Mouse (Mus musculus): ENCODE measurements at regions not wholly inside any gene's neighbourhood (a gene's known extent, or its start where the extent isn't known, plus 50 kb on each side); places are given as distances from the start of the nearest gene placed in this dataset.

DNA sequence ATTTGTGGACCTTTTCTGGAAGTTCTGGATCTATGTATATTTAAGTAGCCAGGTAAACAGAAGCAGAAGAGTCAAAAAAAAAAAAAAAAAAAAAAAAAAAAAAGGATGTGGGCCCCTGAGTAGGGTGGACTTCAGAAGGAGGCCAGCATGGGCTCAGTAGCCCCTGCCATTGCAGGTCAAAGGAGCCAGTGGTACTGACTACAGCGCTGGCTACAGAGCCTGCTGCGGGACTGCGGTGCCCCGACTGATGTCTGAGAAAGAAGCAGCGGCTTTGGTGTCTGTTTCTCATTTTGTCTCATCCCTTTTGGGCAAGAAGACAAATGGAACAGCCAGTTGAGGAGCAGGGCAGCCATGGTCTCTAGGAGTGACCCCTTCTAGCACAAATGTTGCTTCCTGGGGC is 134.9 kb downstream of the Gm4791 start:
- no peaks in the 10 kb centered on the region for H3K36me3 ChIP-seq (ENCODE audit: control insufficient read depth, insufficient read depth)
- no peaks in the 10 kb centered on the region for H3K79me3 ChIP-seq (ENCODE audit: low read depth)
- no peak for TF ChIP-seq CTCF (IDR thresholded peaks at IDR 0.05; ENCODE audit: control insufficient read depth, insufficient read depth, insufficient read length)
- TF ChIP-seq MYOD1 (IDR thresholded peaks at IDR 0.05; ENCODE audit: control insufficient read depth, insufficient read length, low read depth): no peak
- TF ChIP-seq CEBPB (IDR thresholded peaks at IDR 0.05; ENCODE audit: low read depth): no peak
- TF ChIP-seq FOSL1 (IDR thresholded peaks at IDR 0.05; ENCODE audit: insufficient read depth, low read length, poor library complexity, severe bottlenecking): no peak
- TF ChIP-seq MAX (IDR thresholded peaks at IDR 0.05): no peak
- H3K27me3 ChIP-seq (ENCODE audit: control insufficient read depth, insufficient read depth, insufficient read length): peaks cover 3% of the 10 kb centered on the region
- H3K79me2 ChIP-seq (ENCODE audit: control insufficient read depth, insufficient read depth): no peaks in the 10 kb centered on the region
- no peak overlapping the region for H3K4me3 ChIP-seq (ENCODE audit: insufficient read depth, poor library complexity, severe bottlenecking)
- no peak overlapping the region for H3ac ChIP-seq (ENCODE audit: control insufficient read depth, insufficient read length, low read depth)

DNA sequence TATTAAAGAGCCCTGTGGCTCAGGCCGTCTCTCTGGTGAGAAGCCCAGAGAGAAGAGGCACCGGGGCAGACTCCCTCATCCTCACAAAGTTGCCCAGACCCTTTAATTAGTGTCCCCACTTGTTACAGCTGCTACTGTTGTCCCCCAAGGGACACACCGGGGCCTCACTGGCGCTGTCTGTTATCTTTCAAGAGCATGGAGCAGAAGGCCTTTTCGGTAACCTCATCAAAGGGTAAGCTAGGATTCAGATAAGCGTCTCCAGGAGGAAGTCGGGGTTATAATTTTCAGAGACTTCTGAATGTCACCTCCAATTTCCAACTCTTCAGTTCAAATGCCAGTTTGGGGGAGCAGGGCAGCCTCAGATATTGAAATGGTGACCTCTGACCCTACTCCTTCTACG is 135.3 kb downstream of the Gm4791 start:
- no peak for TF ChIP-seq MYOG (IDR thresholded peaks at IDR 0.05; ENCODE audit: control insufficient read depth, extremely low read depth, insufficient read length)
- TF ChIP-seq FOSL1 (IDR thresholded peaks at IDR 0.05; ENCODE audit: insufficient read depth, low read length, poor library complexity, severe bottlenecking): no peak
- no peak for TF ChIP-seq MAX (IDR thresholded peaks at IDR 0.05)
- TF ChIP-seq CTCF (IDR thresholded peaks at IDR 0.05; ENCODE audit: control insufficient read depth, insufficient read depth, insufficient read length): no peak
- TF ChIP-seq CEBPB (IDR thresholded peaks at IDR 0.05; ENCODE audit: low read depth): no peak
- Histone ChIP-seq H3K4me3 (ENCODE audit: insufficient read depth, poor library complexity, severe bottlenecking) (no peak overlapping the region), H3ac (ENCODE audit: control insufficient read depth, insufficient read length, low read depth) (no peak overlapping the region), H3K27me3 (ENCODE audit: control insufficient read depth, insufficient read depth, insufficient read length) (peaks cover 3% of the 10 kb centered on the region), H3K79me2 (ENCODE audit: control insufficient read depth, insufficient read depth) (no peaks in the 10 kb centered on the region), H3K79me3 (ENCODE audit: low read depth) (no peaks in the 10 kb centered on the region), H3K36me3 (ENCODE audit: control insufficient read depth, insufficient read depth) (no peaks in the 10 kb centered on the region)

DNA sequence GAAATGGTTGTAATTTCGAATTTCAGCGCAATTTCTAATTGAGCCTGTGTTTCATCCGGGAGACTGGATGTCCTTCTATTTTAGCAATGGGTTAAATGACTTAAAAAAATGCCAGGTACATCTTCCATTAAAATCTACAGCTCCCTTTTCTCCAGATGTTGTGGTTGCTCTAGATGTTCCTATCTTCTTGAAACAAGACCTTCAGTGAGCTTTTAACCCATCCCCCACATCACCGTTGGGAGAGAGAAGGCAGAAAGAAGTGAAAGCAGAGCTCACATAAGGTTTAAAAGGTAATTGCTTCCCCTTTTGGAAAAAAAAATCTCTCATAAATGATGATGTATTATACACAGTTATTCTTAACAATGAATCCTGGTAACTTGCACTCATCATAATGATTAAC is 135.9 kb downstream of the Gm4791 start:
- H3K79me3 ChIP-seq (ENCODE audit: low read depth): no peaks in the 10 kb centered on the region
- H3K4me3 ChIP-seq (ENCODE audit: insufficient read depth, poor library complexity, severe bottlenecking): no peak overlapping the region
- H3K27me3 ChIP-seq (ENCODE audit: control insufficient read depth, insufficient read depth, insufficient read length): peaks cover 3% of the 10 kb centered on the region
- no peaks in the 10 kb centered on the region for H3K79me2 ChIP-seq (ENCODE audit: control insufficient read depth, insufficient read depth)
- no peaks in the 10 kb centered on the region for H3K36me3 ChIP-seq (ENCODE audit: control insufficient read depth, insufficient read depth)
- no peak overlapping the region for H3ac ChIP-seq (ENCODE audit: control insufficient read depth, insufficient read length, low read depth)
- no peak for TF ChIP-seq CTCF (IDR thresholded peaks at IDR 0.05; ENCODE audit: control insufficient read depth, insufficient read depth, insufficient read length)
- no peak for TF ChIP-seq MYOD1 (IDR thresholded peaks at IDR 0.05; ENCODE audit: control insufficient read depth, insufficient read length, low read depth)
- no peak for TF ChIP-seq USF1 (IDR thresholded peaks at IDR 0.05; ENCODE audit: low read depth)
- no peak for TF ChIP-seq MAX (IDR thresholded peaks at IDR 0.05)
- no peak for TF ChIP-seq MYOG (IDR thresholded peaks at IDR 0.05; ENCODE audit: control insufficient read depth, extremely low read depth, insufficient read length)
- TF ChIP-seq FOSL1 (IDR thresholded peaks at IDR 0.05; ENCODE audit: insufficient read depth, low read length, poor library complexity, severe bottlenecking): no peak
- TF ChIP-seq CEBPB (IDR thresholded peaks at IDR 0.05; ENCODE audit: low read depth): no peak

DNA sequence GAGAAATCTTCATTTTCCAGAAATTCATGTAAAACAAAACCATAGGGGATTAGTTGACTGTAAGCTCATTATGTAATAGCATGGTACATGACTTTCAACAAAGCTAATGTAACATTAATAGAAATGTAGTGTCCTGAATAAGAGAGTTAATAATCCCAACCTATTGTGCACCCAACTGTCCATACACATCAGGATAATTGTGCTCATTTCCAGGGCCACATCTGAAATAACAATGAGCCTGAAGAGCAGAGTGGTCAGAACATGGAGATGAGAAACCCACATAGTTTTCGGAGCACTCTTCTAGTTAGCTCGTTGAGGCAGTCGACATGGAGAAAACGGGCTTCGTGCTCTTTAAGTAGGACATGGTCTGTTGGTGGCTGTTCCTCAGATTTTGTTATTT is 138.1 kb downstream of the Gm4791 start:
- Histone ChIP-seq H3K79me3 (ENCODE audit: low read depth) (no peaks in the 10 kb centered on the region), H3K36me3 (ENCODE audit: control insufficient read depth, insufficient read depth) (no peaks in the 10 kb centered on the region), H3K27me3 (ENCODE audit: control insufficient read depth, insufficient read depth, insufficient read length) (peaks cover 3% of the 10 kb centered on the region), H3K4me3 (ENCODE audit: insufficient read depth, poor library complexity, severe bottlenecking) (no peak overlapping the region), H3K79me2 (ENCODE audit: control insufficient read depth, insufficient read depth) (no peaks in the 10 kb centered on the region), H3ac (ENCODE audit: control insufficient read depth, insufficient read length, low read depth) (no peak overlapping the region)
- TF ChIP-seq MYOG (IDR thresholded peaks at IDR 0.05; ENCODE audit: control insufficient read depth, extremely low read depth, insufficient read length): no peak
- no peak for TF ChIP-seq MAX (IDR thresholded peaks at IDR 0.05)
- no peak for TF ChIP-seq CEBPB (IDR thresholded peaks at IDR 0.05; ENCODE audit: low read depth)
- no peak for TF ChIP-seq MYOD1 (IDR thresholded peaks at IDR 0.05; ENCODE audit: control insufficient read depth, insufficient read length, low read depth)
- TF ChIP-seq FOSL1 (IDR thresholded peaks at IDR 0.05; ENCODE audit: insufficient read depth, low read length, poor library complexity, severe bottlenecking): no peak
- no peak for TF ChIP-seq USF1 (IDR thresholded peaks at IDR 0.05; ENCODE audit: low read depth)
- no peak for TF ChIP-seq CTCF (IDR thresholded peaks at IDR 0.05; ENCODE audit: control insufficient read depth, insufficient read depth, insufficient read length)

DNA sequence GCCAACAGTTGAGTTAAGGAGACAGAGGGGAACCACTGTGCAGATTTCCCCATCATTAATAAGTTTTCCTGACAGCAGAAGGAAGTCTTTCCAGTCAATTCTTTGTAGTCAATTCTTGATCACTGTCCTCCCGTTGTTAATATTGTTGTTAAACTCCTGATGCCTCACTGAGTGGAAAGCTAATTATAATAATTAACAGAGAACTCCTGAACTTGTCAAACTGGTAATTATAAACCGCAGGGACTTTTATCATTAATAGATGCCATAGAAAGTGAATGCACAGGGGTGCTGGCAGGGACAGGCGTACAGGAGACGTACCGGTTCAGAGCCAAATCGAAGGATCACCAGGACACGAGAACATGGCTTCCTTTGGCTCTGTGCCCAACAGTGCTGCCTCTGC is 154.9 kb downstream of the Gm4791 start:
- Histone ChIP-seq H3ac (ENCODE audit: control insufficient read depth, insufficient read length, low read depth) (no peak overlapping the region), H3K4me3 (ENCODE audit: insufficient read depth, poor library complexity, severe bottlenecking) (no peak overlapping the region), H3K27me3 (ENCODE audit: control insufficient read depth, insufficient read depth, insufficient read length) (no peaks in the 10 kb centered on the region), H3K36me3 (ENCODE audit: control insufficient read depth, insufficient read depth) (no peaks in the 10 kb centered on the region), H3K79me2 (ENCODE audit: control insufficient read depth, insufficient read depth) (no peaks in the 10 kb centered on the region), H3K79me3 (ENCODE audit: low read depth) (no peaks in the 10 kb centered on the region)
- no peak for TF ChIP-seq FOSL1 (IDR thresholded peaks at IDR 0.05; ENCODE audit: insufficient read depth, low read length, poor library complexity, severe bottlenecking)
- TF ChIP-seq MYOG (IDR thresholded peaks at IDR 0.05; ENCODE audit: control insufficient read depth, extremely low read depth, insufficient read length): no peak
- TF ChIP-seq CTCF (IDR thresholded peaks at IDR 0.05; ENCODE audit: control insufficient read depth, insufficient read depth, insufficient read length): no peak
- TF ChIP-seq MYOD1 (IDR thresholded peaks at IDR 0.05; ENCODE audit: control insufficient read depth, insufficient read length, low read depth): no peak
- TF ChIP-seq CEBPB (IDR thresholded peaks at IDR 0.05; ENCODE audit: low read depth): no peak
- no peak for TF ChIP-seq USF1 (IDR thresholded peaks at IDR 0.05; ENCODE audit: low read depth)
- no peak for TF ChIP-seq MAX (IDR thresholded peaks at IDR 0.05)

DNA sequence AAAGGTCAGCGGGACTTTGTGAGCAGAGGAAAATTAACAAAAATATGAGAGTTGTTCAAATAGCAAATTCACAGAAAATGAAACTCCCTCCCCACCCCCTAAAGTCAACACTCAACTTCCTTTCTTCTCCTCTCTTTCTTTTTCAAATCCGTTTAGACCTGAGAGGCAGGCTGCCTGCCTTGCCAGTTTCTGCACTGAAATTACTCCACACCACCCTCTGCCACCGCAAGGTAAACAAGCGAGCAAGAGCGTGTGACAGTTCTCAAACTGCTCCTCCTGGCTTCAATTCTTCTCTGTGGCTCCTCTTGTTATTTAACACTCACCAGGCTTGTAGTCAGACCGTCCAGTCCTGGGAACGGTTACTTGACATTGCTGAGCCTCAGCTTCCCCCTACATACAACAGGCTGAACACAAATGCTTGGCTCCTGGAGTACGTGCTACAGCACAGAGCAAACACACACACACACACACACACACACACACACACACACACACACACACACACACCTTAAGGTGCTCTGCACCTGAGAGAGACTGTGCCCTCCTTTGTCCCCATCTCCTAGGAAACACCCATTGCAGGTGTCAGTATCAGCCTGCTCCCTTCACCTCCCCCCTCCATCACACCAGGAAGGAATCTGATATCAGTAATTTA is 167.1 kb downstream of the Gm4791 start:
- Histone ChIP-seq H3K4me3 (ENCODE audit: insufficient read depth, poor library complexity, severe bottlenecking) (no peak overlapping the region), H3K27me3 (ENCODE audit: control insufficient read depth, insufficient read depth, insufficient read length) (peaks cover 3% of the 10 kb centered on the region), H3K79me3 (ENCODE audit: low read depth) (no peaks in the 10 kb centered on the region), H3K36me3 (ENCODE audit: control insufficient read depth, insufficient read depth) (no peaks in the 10 kb centered on the region), H3K79me2 (ENCODE audit: control insufficient read depth, insufficient read depth) (no peaks in the 10 kb centered on the region), H3ac (ENCODE audit: control insufficient read depth, insufficient read length, low read depth) (no peak overlapping the region)
- TF ChIP-seq MAX (IDR thresholded peaks at IDR 0.05): no peak
- TF ChIP-seq FOSL1 (IDR thresholded peaks at IDR 0.05; ENCODE audit: insufficient read depth, low read length, poor library complexity, severe bottlenecking): no peak
- TF ChIP-seq CEBPB (IDR thresholded peaks at IDR 0.05; ENCODE audit: low read depth): no peak
- TF ChIP-seq USF1 (IDR thresholded peaks at IDR 0.05; ENCODE audit: low read depth): no peak
- no peak for TF ChIP-seq MYOG (IDR thresholded peaks at IDR 0.05; ENCODE audit: control insufficient read depth, extremely low read depth, insufficient read length)
- no peak for TF ChIP-seq CTCF (IDR thresholded peaks at IDR 0.05; ENCODE audit: control insufficient read depth, insufficient read depth, insufficient read length)
- TF ChIP-seq MYOD1 (IDR thresholded peaks at IDR 0.05; ENCODE audit: control insufficient read depth, insufficient read length, low read depth): no peak
